Mouse (Mus musculus): Measurements from ENCODE around the gene Gm5426. TPM values are rescaled to one million over a fixed set of nuclear protein-coding genes. Genes with fewer than 3 reads are reported as not detected.

Gene Gm5426
- total and polyA plus RNA-seq, 3 experiments = not detected

DNA sequence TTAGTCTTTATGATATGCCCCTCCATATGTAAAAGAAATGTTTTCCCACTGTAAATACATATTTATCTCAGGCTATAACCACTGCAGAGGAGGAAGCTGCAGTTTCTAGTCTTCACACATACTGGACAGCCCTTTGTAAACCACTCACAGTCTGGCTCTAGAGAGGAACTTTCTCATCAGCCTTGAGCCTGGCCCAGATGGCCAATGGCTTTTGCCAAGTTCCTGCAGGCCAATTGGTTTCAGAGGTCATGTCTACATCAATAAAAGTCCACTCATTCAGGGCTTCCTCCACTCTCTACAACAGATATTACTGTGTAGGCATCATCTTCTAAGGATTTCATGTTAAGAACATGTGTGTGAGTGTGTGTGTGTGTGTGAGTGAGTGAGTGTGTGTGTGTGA, 35.1 kb downstream of the Gm5426 start:
- Histone ChIP-seq H3K4me1 (ENCODE audit: insufficient read depth, low read depth, low read length) (no peaks in the 10 kb centered on the region), H3K4me3 (ENCODE audit: low read depth, low read length) (no peak overlapping the region), H3K9me3 (replicated peaks) (peaks cover 15% of the 10 kb centered on the region), H3K27me3 (ENCODE audit: insufficient read depth, low read length) (no peaks in the 10 kb centered on the region), H3K36me3 (replicated peaks) (no peaks in the 10 kb centered on the region)
- DNase-seq (ENCODE audit: low spot score) = no peak
- no peak for ATAC-seq (ENCODE audit: extremely low read depth, insufficient number of reproducible peaks, low FRiP score, poor library complexity, severe bottlenecking)
- TF ChIP-seq TAL1 (conservative IDR thresholded peaks at IDR 0.05; ENCODE audit: low read depth, low read length) (no peak), CTCF (IDR thresholded peaks at IDR 0.05; ENCODE audit: low read depth, low read length) (no peak), GATA2 (IDR thresholded peaks at IDR 0.05; ENCODE audit: borderline replicate concordance, low read depth, low read length) (no peak), GATA1 (IDR thresholded peaks at IDR 0.05; ENCODE audit: borderline replicate concordance, low read length) (no peak), POLR2AphosphoS5 (IDR thresholded peaks at IDR 0.05; ENCODE audit: insufficient replicate concordance, low read depth, low read length) (no peak)

DNA sequence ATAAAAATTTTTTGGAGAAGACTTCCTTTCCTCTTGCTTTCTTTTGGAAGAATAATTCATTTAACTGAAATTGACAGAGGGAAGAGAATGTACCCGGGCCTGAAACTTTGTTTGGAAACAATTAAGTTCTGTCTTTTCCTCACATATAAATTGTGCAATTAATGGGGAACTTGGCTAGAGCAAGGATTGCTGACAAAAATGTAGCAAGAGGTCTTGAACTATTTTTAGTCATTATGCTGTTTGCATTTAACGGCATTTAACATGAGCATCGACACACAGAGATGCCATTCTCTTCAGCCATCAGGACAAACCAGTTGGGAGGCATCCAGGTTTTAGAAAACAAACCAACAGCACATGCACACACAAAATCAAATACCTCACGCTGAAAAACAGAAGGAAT, 36.6 kb downstream of the Gm5426 start:
- ATAC-seq (ENCODE audit: extremely low read depth, insufficient number of reproducible peaks, low FRiP score, poor library complexity, severe bottlenecking) (no peak), DNase-seq (ENCODE audit: low spot score) (no peak)
- H3K4me1 ChIP-seq (ENCODE audit: insufficient read depth, low read depth, low read length) = no peaks in the 10 kb centered on the region
- no peak overlapping the region for H3K4me3 ChIP-seq (ENCODE audit: low read depth, low read length)
- peaks cover 18% of the 10 kb centered on the region for H3K9me3 ChIP-seq (replicated peaks)
- H3K27me3 ChIP-seq (ENCODE audit: insufficient read depth, low read length) = no peaks in the 10 kb centered on the region
- TF ChIP-seq POLR2AphosphoS5 (IDR thresholded peaks at IDR 0.05; ENCODE audit: insufficient replicate concordance, low read depth, low read length) = no peak
- TF ChIP-seq GATA1 (IDR thresholded peaks at IDR 0.05; ENCODE audit: borderline replicate concordance, low read length) = no peak
- no peak for TF ChIP-seq GATA2 (IDR thresholded peaks at IDR 0.05; ENCODE audit: borderline replicate concordance, low read depth, low read length)
- TF ChIP-seq CTCF (IDR thresholded peaks at IDR 0.05; ENCODE audit: low read depth, low read length) = no peak
- TF ChIP-seq TAL1 (conservative IDR thresholded peaks at IDR 0.05; ENCODE audit: low read depth, low read length) = no peak
- H3K36me3 ChIP-seq (replicated peaks) = no peaks in the 10 kb centered on the region

DNA sequence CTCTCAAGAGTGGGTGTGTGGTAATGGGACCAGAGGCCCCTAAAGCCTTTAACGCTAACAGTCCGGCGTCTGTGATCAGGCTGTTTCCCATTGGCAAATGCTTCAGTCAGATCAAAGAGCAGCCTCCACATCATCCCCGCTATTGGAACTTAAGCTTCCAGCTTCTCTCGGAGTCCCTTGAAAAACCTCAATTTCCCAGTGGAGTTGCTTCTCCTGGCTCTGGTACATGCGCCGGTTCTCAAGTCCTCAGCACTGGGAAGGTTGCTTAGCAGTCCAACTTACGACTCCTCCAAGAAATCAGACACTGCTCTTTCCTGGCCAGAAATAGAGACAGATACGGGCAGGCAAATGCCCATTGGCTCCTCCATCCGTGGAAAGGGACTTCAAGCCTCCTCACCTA, 37.4 kb downstream of the Gm5426 start:
- TF ChIP-seq TAL1 (conservative IDR thresholded peaks at IDR 0.05; ENCODE audit: low read depth, low read length) (no peak), GATA1 (IDR thresholded peaks at IDR 0.05; ENCODE audit: borderline replicate concordance, low read length) (no peak), GATA2 (IDR thresholded peaks at IDR 0.05; ENCODE audit: borderline replicate concordance, low read depth, low read length) (no peak), POLR2AphosphoS5 (IDR thresholded peaks at IDR 0.05; ENCODE audit: insufficient replicate concordance, low read depth, low read length) (no peak), CTCF (IDR thresholded peaks at IDR 0.05; ENCODE audit: low read depth, low read length) (no peak)
- Histone ChIP-seq H3K4me1 (ENCODE audit: insufficient read depth, low read depth, low read length) (no peaks in the 10 kb centered on the region), H3K9me3 (replicated peaks) (peaks cover 22% of the 10 kb centered on the region), H3K36me3 (replicated peaks) (no peaks in the 10 kb centered on the region), H3K27me3 (ENCODE audit: insufficient read depth, low read length) (no peaks in the 10 kb centered on the region), H3K4me3 (ENCODE audit: low read depth, low read length) (no peak overlapping the region)
- ATAC-seq (ENCODE audit: extremely low read depth, insufficient number of reproducible peaks, low FRiP score, poor library complexity, severe bottlenecking) (no peak), DNase-seq (ENCODE audit: low spot score) (no peak)

DNA sequence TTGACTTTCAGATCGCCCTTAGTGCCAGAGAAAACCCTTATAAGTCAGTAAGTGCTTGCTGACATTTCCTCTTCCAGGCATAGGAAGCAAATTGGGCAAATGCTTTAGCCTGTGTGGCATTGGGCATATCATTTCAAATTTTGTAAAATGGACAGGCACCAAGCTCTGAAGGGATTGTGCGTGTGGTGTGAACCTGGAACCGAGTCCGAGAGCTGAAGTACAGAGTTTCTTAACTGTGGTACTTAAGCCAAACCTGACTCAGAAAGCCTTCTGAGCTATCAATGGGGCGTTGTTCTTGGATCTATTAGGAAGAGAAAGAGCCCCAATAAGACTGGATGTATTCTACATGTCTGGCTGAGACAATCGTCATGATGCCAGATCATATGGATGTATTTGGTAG, 40.5 kb downstream of the Gm5426 start:
- Histone ChIP-seq H3K4me1 (ENCODE audit: insufficient read depth, low read depth, low read length) (no peaks in the 10 kb centered on the region), H3K36me3 (replicated peaks) (no peaks in the 10 kb centered on the region), H3K27me3 (ENCODE audit: insufficient read depth, low read length) (no peaks in the 10 kb centered on the region), H3K4me3 (ENCODE audit: low read depth, low read length) (no peak overlapping the region), H3K9me3 (replicated peaks) (peaks cover 26% of the 10 kb centered on the region)
- DNase-seq (ENCODE audit: low spot score) (no peak), ATAC-seq (ENCODE audit: extremely low read depth, insufficient number of reproducible peaks, low FRiP score, poor library complexity, severe bottlenecking) (no peak)
- TF ChIP-seq GATA1 (IDR thresholded peaks at IDR 0.05; ENCODE audit: borderline replicate concordance, low read length) (no peak), GATA2 (IDR thresholded peaks at IDR 0.05; ENCODE audit: borderline replicate concordance, low read depth, low read length) (no peak), POLR2AphosphoS5 (IDR thresholded peaks at IDR 0.05; ENCODE audit: insufficient replicate concordance, low read depth, low read length) (no peak), TAL1 (conservative IDR thresholded peaks at IDR 0.05; ENCODE audit: low read depth, low read length) (no peak), CTCF (IDR thresholded peaks at IDR 0.05; ENCODE audit: low read depth, low read length) (no peak)

DNA sequence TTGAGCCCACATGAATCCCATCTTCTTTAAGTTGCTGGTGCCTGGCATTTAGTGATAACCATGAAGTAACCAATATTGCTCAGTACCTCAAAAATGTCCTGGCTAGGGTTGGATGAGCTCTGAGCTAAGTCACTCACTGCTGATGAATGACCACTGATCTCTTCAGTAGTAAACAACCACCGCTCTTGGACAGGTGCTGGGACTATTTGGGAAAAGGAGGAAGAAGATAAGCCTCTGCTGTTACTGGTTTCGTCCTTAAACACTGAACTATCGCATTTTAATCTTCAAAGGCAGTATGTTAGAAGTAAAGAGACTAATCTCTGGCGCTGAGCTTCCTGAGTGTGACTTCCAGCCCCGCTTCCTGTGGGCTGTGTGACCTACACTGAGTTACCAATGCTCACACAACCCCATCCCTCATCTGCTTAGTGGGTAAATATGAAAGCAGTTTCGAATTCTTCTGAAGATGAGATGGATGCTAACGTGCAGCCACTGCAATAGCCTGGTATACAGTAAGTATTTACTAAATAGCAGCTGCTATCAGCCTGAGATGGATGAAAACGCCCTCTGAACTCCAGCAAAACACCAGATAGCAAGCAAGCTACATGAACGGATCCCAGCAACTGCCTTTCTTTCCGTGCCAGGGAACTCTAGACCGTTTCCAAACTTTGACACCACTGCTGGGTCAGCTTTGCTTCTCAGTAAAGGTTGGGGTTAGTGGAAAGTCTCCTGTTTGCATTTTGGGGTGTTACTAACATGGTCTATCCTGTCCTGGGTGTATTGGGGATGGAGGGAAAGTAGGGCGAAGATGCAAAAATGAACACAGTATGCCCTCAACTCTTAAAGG, 44.4 kb downstream of the Gm5426 start:
- Histone ChIP-seq H3K4me1 (ENCODE audit: insufficient read depth, low read depth, low read length) (no peaks in the 10 kb centered on the region), H3K36me3 (replicated peaks) (no peaks in the 10 kb centered on the region), H3K27me3 (ENCODE audit: insufficient read depth, low read length) (no peaks in the 10 kb centered on the region), H3K9me3 (replicated peaks) (peaks cover 21% of the 10 kb centered on the region), H3K4me3 (ENCODE audit: low read depth, low read length) (no peak overlapping the region)
- DNase-seq (ENCODE audit: low spot score) (no peak), ATAC-seq (ENCODE audit: extremely low read depth, insufficient number of reproducible peaks, low FRiP score, poor library complexity, severe bottlenecking) (no peak)
- TF ChIP-seq GATA1 (IDR thresholded peaks at IDR 0.05; ENCODE audit: borderline replicate concordance, low read length) (no peak), POLR2AphosphoS5 (IDR thresholded peaks at IDR 0.05; ENCODE audit: insufficient replicate concordance, low read depth, low read length) (no peak), GATA2 (IDR thresholded peaks at IDR 0.05; ENCODE audit: borderline replicate concordance, low read depth, low read length) (no peak), TAL1 (conservative IDR thresholded peaks at IDR 0.05; ENCODE audit: low read depth, low read length) (no peak), CTCF (IDR thresholded peaks at IDR 0.05; ENCODE audit: low read depth, low read length) (no peak)

DNA sequence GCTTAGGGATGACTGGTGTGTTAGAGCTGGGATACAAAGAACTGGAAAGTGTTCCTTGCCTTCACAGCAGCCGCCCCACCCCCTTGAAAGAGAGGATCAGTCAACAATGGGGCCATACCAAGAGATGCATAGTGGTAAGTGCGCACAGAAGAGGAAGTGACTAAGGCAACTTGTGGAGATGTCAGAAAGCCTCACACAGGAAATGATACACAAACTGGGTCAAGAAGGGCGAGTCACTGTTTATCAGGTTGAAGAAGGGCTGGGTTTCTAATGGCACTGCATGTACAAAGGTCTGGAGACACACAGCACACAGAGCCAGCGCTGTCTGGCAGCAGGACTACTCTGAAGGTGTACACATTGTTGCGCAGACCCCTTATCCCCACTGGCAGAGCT, 45.0 kb downstream of the Gm5426 start:
- ATAC-seq (ENCODE audit: extremely low read depth, insufficient number of reproducible peaks, low FRiP score, poor library complexity, severe bottlenecking) = no peak

More for the DNA sequence above, 45.0 kb downstream of the Gm5426 start:
- Histone ChIP-seq H3K27me3 (ENCODE audit: insufficient read depth, low read length) (no peaks in the 10 kb centered on the region), H3K36me3 (replicated peaks) (no peaks in the 10 kb centered on the region), H3K4me1 (ENCODE audit: insufficient read depth, low read depth, low read length) (no peaks in the 10 kb centered on the region), H3K9me3 (replicated peaks) (peaks cover 20% of the 10 kb centered on the region), H3K4me3 (ENCODE audit: low read depth, low read length) (no peak overlapping the region)
- TF ChIP-seq GATA2 (IDR thresholded peaks at IDR 0.05; ENCODE audit: borderline replicate concordance, low read depth, low read length) = no peak
- no peak for TF ChIP-seq GATA1 (IDR thresholded peaks at IDR 0.05; ENCODE audit: borderline replicate concordance, low read length)
- no peak for TF ChIP-seq POLR2AphosphoS5 (IDR thresholded peaks at IDR 0.05; ENCODE audit: insufficient replicate concordance, low read depth, low read length)
- TF ChIP-seq TAL1 (conservative IDR thresholded peaks at IDR 0.05; ENCODE audit: low read depth, low read length) = no peak
- DNase-seq (ENCODE audit: low spot score) = no peak

Measured in G1E (cell line).